Mouse (Mus musculus): ENCODE results near the gene Hamp.

The Hamp gene

DNA sequence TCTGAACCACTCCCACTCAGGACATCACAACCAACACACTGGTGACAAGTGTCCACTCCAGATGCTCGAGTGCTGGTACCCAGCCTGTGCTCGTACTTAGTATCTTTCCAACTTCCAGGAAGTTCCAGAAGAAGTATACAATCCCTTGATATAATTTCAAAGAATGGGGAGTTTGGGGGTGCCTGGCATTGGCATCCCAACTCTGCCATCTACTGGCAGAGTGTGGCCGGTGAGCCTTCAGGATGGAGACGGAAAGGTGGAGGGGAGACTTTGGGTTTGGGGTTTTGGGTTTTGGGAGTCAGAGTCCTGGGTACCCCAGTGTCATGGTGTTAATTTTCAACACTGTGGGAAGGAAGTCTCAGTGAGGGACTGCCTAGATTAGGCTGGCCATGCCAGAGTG is 39.8 kb downstream of the Hamp start:
- H3K36me3 ChIP-seq (ENCODE audit: insufficient read depth, low read length) = no peaks in the 10 kb centered on the region
- no peak overlapping the region for H3K4me3 ChIP-seq (replicated peaks; ENCODE audit: low read length)
- peaks cover 13% of the 10 kb centered on the region for H3K4me1 ChIP-seq (replicated peaks; ENCODE audit: low read depth, low read length)
- TF ChIP-seq POU5F1 (IDR thresholded peaks at IDR 0.05; ENCODE audit: borderline replicate concordance, low read length) (no peak), CTCF (conservative IDR thresholded peaks at IDR 0.05; ENCODE audit: low read length) (peak; percentile 24)
- H3K27me3 ChIP-seq (ENCODE audit: insufficient read depth, low read length) = peaks cover 37% of the 10 kb centered on the region
- H3K9me3 ChIP-seq (ENCODE audit: low read length) = no peaks in the 10 kb centered on the region; the same call in 1 of the 2 replicates

DNA sequence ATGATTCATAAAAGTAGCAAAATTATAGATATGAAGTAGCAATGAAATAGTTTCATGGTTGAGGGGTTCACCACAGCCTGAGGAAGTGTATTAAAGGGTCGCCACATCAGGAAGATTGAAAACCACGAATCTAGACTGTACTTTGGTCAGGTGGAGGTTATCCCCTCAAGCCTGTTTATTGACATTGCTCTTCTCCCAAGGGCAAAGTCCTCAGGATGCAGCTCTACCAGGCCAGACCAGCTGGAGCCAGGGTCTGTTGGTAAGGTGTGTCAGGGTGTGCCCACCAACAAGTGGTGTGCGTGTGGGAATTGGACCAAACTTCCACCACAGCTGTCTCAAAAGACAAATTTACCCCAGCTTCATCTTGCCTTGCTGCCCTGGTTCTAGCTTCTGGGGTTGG is 48.6 kb downstream of the Hamp start:
- H3K9me3 ChIP-seq (ENCODE audit: low read length) = no peaks in the 10 kb centered on the region
- no peaks in the 10 kb centered on the region for H3K36me3 ChIP-seq (ENCODE audit: insufficient read depth, low read length)
- TF ChIP-seq NANOG (IDR thresholded peaks at IDR 0.05; ENCODE audit: borderline replicate concordance, low read length) (no peak), CTCF (conservative IDR thresholded peaks at IDR 0.05; ENCODE audit: low read length) (no peak), POU5F1 (IDR thresholded peaks at IDR 0.05; ENCODE audit: borderline replicate concordance, low read length) (no peak)
- peaks cover 26% of the 10 kb centered on the region for H3K27me3 ChIP-seq (ENCODE audit: insufficient read depth, low read length)
- no peak overlapping the region for H3K4me3 ChIP-seq (replicated peaks; ENCODE audit: low read length)
- H3K4me1 ChIP-seq (replicated peaks; ENCODE audit: low read depth, low read length) = peaks cover 8% of the 10 kb centered on the region; the same call in 1 of the 2 replicates

DNA sequence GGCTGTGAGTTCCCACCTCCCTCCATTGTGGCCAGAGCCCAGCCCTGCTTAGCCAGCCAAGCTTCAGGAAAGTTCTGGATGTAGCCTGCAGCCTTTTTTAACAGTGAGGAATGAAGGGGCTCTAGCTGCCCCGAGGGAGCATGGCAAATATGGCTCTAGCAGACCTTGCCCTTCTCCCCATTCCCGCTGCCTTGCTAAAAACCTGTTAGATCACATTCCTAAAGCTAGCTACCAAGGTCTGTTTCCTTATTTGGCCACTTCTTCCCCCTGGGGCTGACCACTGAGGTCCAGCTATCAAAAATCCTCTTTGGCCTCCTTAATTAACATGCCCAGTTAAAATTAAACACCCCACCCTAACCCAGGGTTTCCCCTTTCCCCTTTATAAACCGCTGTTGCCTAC is 51.3 kb downstream of the Hamp start:
- H3K27me3 ChIP-seq (ENCODE audit: insufficient read depth, low read length) = peaks cover 10% of the 10 kb centered on the region
- H3K9me3 ChIP-seq (ENCODE audit: low read length) = no peaks in the 10 kb centered on the region
- no peak for TF ChIP-seq POU5F1 (IDR thresholded peaks at IDR 0.05; ENCODE audit: borderline replicate concordance, low read length)
- no peak for TF ChIP-seq NANOG (IDR thresholded peaks at IDR 0.05; ENCODE audit: borderline replicate concordance, low read length)
- no peak for TF ChIP-seq CTCF (conservative IDR thresholded peaks at IDR 0.05; ENCODE audit: low read length)
- peaks cover 8% of the 10 kb centered on the region; the same call in 1 of the 2 replicates for H3K4me1 ChIP-seq (replicated peaks; ENCODE audit: low read depth, low read length)
- no peaks in the 10 kb centered on the region for H3K36me3 ChIP-seq (ENCODE audit: insufficient read depth, low read length)
- H3K4me3 ChIP-seq (replicated peaks; ENCODE audit: low read length) = no peak overlapping the region
